Mouse (Mus musculus) liver, embryonic 15.5 days (tissue): ENCODE results near the gene Gfra1. TPM values are rescaled to one million over a fixed set of nuclear protein-coding genes. Genes with fewer than 3 reads are reported as not detected.
A peak's percentile ranks its signal among the peaks of the same experiment; 100 is the strongest.

ENCODE experiments used
- ATAC-seq: fragments of 200-750 bp; cut with Nextera tagmentation; 2 replicates; pipeline ENCODE4 v1.8.0; 2017; ENCODE audit warnings: moderate number of reproducible peaks, mild to moderate bottlenecking, moderate library complexity; ENCODE audit not compliant: insufficient read depth
- H3K27ac ChIP-seq: fragments of 300-500 bp; sonication (generic); replicated peaks from 2 replicates; pipeline ENCODE4 v1.5.1; 2015; ENCODE audit warnings: mild to moderate bottlenecking, inconsistent platforms
- H3K27me3 ChIP-seq: fragments of 300-500 bp; sonication (generic); 2 replicates; pipeline ENCODE4 v1.6.1; 2015; ENCODE audit warnings: mild to moderate bottlenecking, inconsistent platforms
- H3K36me3 ChIP-seq: fragments of 300-500 bp; sonication (generic); replicated peaks from 2 replicates; pipeline ENCODE4 v1.6.1; 2015; ENCODE audit warnings: moderate library complexity, mild to moderate bottlenecking, inconsistent platforms
- H3K4me1 ChIP-seq: fragments of 300-500 bp; sonication (generic); replicated peaks from 2 replicates; pipeline ENCODE4 v1.6.1; 2015; ENCODE audit warnings: inconsistent platforms
- H3K4me2 ChIP-seq: fragments of 300-500 bp; sonication (generic); 2 replicates; pipeline ENCODE4 v1.6.1; 2015; ENCODE audit warnings: moderate library complexity, mild to moderate bottlenecking, inconsistent platforms
- H3K4me3 ChIP-seq: fragments of 300-500 bp; sonication (generic); replicated peaks from 2 replicates; pipeline ENCODE4 v1.5.1; 2015; ENCODE audit warnings: mild to moderate bottlenecking, inconsistent platforms
- H3K9ac ChIP-seq: fragments of 300-500 bp; sonication (generic); 2 replicates; pipeline ENCODE4 v1.6.1; 2015; ENCODE audit warnings: moderate library complexity, mild to moderate bottlenecking, inconsistent platforms
- H3K9me3 ChIP-seq: fragments of 300-500 bp; sonication (generic); replicated peaks from 2 replicates; pipeline ENCODE4 v1.6.1; 2016; ENCODE audit warnings: inconsistent platforms
- WGBS: fragments of 180-500 bp; shearing (Covaris S2); methylation state at CpG from one replicate; pipeline ENCODE4 v1.1.7; 2015; ENCODE audit warnings: mixed read lengths; ENCODE audit not compliant: insufficient replicate concordance; 5-methylcytosine and 5-hydroxymethylcytosine counted together
- polyA plus RNA-seq: library from polyadenylated mRNA; unstranded; fragments of >200 nt; fragmentation: Nextera tagmentation; extraction: Ambion mirVana; gene quantifications from 2 replicates; pipeline ENCODE4 v1.2.1, GENCODE M21; 2015

The Gfra1 gene
- polyA plus RNA-seq, 1 experiment from 2014 or later, result 6.2 TPM

GRCm38 (mm10) chr19:58251698-58252097, 204.0 kb downstream of the Gfra1 start:
- Histone ChIP-seq H3K9ac (no peak overlapping the region), H3K4me1 (no peaks in the 10 kb centered on the region), H3K27me3 (no peaks in the 10 kb centered on the region), H3K4me3 (no peak overlapping the region), H3K4me2 (no peak overlapping the region), H3K9me3 (no peaks in the 10 kb centered on the region), H3K27ac (no peak overlapping the region), H3K36me3 (no peaks in the 10 kb centered on the region)
- 68% methylated on average over 4 of the region's 4 CpGs for WGBS
- ATAC-seq, result no peak

DNA sequence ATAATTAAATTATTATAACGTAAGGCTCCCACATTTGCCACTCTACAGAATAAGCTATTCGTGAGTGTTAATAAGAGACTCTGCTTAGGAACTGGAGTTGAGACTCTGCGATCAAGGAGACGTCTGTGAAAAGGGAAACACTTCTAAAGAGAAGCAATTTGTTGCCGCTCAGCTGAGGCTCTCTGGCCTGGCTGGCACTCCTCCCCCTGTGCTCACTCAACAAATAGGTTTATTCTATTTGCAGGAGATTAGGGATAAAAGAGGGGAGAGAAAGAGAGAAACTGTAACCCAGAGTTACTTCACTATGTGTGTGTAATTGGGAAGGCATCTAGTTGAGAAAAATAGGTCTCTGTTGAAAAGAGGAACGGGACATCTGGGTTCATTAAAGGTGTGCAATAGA, 204.6 kb downstream of the Gfra1 start:
- H3K4me3 ChIP-seq, result no peak overlapping the region
- no peak overlapping the region for H3K27ac ChIP-seq
- no peaks in the 10 kb centered on the region for H3K9me3 ChIP-seq
- H3K9ac ChIP-seq, result no peak overlapping the region
- H3K27me3 ChIP-seq, result no peaks in the 10 kb centered on the region
- ATAC-seq, result no peak
- H3K4me2 ChIP-seq, result no peak overlapping the region
- WGBS, result 57% methylated on average over 6 of the region's 6 CpGs
- no peaks in the 10 kb centered on the region for H3K4me1 ChIP-seq
- no peaks in the 10 kb centered on the region for H3K36me3 ChIP-seq

DNA sequence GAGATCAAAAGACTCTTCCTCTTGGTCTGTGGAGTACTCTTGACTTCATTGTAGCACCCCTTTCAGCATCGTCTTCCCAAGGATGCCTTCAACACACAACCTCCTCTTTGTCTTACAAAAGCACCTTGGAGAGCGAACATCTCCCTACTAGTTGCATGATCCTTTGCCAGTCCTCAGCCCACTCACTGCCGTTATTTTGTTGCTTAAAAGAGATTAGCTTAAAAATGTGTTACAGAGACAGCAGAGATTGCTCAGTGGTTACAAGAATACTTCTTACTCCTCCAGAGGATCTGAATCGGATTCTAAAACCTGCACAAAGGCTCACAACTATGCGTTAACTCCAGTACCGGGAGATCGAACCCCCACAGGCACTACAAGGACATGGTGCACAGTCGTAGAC, 205.5 kb downstream of the Gfra1 start:
- Histone ChIP-seq H3K27ac (no peak overlapping the region), H3K9me3 (no peaks in the 10 kb centered on the region), H3K36me3 (no peaks in the 10 kb centered on the region), H3K4me2 (no peak overlapping the region), H3K9ac (no peak overlapping the region), H3K27me3 (no peaks in the 10 kb centered on the region), H3K4me3 (no peak overlapping the region), H3K4me1 (no peaks in the 10 kb centered on the region)
- ATAC-seq, result no peak
- 69% methylated on average over 8 of the region's 8 CpGs for WGBS

- Histone ChIP-seq H3K4me3 (no peak overlapping the region), H3K36me3 (no peaks in the 10 kb centered on the region), H3K9me3 (no peaks in the 10 kb centered on the region), H3K27me3 (no peaks in the 10 kb centered on the region), H3K4me1 (no peaks in the 10 kb centered on the region), H3K27ac (no peak overlapping the region), H3K9ac (no peak overlapping the region), H3K4me2 (no peak overlapping the region)
- WGBS, result 41% methylated on average over 4 of the region's 4 CpGs
- no peak for ATAC-seq
Measured at GRCm38 (mm10) chr19:58244148-58244547, 211.6 kb downstream of the Gfra1 start.

GRCm38 (mm10) chr19:58243604-58244003, 212.1 kb downstream of the Gfra1 start:
- H3K4me3 ChIP-seq, result no peak overlapping the region
- ATAC-seq, result peak; percentile 37; the same call in 1 of the 2 replicates
- H3K9me3 ChIP-seq, result no peaks in the 10 kb centered on the region
- no peaks in the 10 kb centered on the region for H3K4me1 ChIP-seq
- no peak overlapping the region for H3K4me2 ChIP-seq
- no peaks in the 10 kb centered on the region for H3K27me3 ChIP-seq
- H3K9ac ChIP-seq, result no peak overlapping the region
- 22% methylated on average over 1 of the region's 1 CpGs for WGBS
- H3K27ac ChIP-seq, result no peak overlapping the region
- no peaks in the 10 kb centered on the region for H3K36me3 ChIP-seq

DNA sequence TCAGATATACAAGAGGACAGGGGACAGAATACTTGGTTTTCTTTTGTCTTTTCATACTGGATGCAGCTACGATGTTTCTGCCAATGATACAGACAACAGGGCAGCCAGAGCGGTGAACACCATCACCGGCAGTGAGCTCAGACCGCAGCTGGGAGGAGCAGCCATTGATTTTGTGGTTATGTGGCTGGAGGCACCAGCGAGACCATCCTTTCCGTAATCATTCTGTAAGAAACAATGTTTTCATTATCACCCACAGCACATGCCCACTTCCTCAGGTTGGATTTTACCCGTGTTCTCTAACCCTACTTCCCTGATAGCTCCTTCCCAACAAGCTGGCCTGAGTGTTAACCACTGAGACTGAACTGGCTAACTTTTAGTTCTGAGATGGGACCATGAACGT, 217.4 kb downstream of the Gfra1 start:
- Histone ChIP-seq H3K27me3 (no peaks in the 10 kb centered on the region), H3K9ac (no peak overlapping the region), H3K36me3 (no peaks in the 10 kb centered on the region), H3K27ac (no peak overlapping the region), H3K9me3 (no peaks in the 10 kb centered on the region), H3K4me3 (no peak overlapping the region), H3K4me2 (no peak overlapping the region), H3K4me1 (no peaks in the 10 kb centered on the region)
- WGBS, result 10% methylated on average over 8 of the region's 8 CpGs
- no peak for ATAC-seq

DNA sequence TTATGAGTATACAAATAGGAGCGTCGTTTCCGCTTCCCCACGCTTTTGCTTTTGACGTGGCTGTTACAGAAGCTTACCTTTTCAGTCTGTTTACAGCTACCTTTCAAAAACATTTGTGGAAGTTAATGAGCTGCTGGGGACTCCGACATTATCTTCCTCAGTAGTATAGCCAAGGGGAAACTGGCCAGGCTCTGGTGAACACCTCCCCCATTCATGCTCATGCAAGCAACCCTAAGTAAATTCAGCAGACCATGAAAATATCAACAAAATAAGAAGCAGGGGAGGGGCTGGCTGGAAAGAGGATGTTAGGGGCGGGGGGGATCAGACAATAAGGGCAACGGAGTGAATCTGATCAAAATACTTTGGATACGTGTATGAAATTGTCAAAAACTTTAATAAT, 228.0 kb downstream of the Gfra1 start:
- H3K4me2 ChIP-seq, result no peak overlapping the region
- H3K27me3 ChIP-seq, result no peaks in the 10 kb centered on the region

DNA sequence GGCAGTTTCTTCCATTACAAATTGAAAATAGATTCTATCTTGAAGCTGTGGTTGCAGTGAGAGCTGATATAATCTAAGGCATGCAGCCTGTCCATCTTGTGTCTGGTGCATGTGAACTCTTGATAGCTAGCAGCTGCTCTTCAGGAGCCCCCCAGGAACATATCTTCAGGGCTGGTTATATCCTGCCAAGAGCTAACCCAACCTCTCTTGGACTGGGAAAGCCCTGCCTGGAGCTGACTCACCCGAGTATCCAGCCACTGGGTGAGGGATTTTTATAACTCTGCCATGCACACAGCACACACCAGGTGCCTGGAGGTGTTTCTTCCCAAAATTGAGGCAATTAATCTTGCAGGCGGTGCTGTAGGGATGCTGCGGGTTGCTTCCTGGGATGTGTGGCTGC, 228.8 kb downstream of the Gfra1 start:
- Histone ChIP-seq H3K4me1 (no peaks in the 10 kb centered on the region), H3K4me3 (no peak overlapping the region), H3K9ac (no peak overlapping the region), H3K9me3 (no peaks in the 10 kb centered on the region), H3K36me3 (no peaks in the 10 kb centered on the region), H3K27me3 (no peaks in the 10 kb centered on the region), H3K4me2 (no peak overlapping the region), H3K27ac (no peak overlapping the region)
- 44% methylated on average over 3 of the region's 3 CpGs for WGBS
- no peak for ATAC-seq

More for the DNA sequence above, 228.0 kb downstream of the Gfra1 start:
- Histone ChIP-seq H3K36me3 (no peaks in the 10 kb centered on the region), H3K9ac (no peak overlapping the region), H3K27ac (no peak overlapping the region), H3K9me3 (no peaks in the 10 kb centered on the region), H3K4me3 (no peak overlapping the region), H3K4me1 (no peaks in the 10 kb centered on the region)
- no peak for ATAC-seq
- 67% methylated on average over 9 of the region's 9 CpGs for WGBS

DNA sequence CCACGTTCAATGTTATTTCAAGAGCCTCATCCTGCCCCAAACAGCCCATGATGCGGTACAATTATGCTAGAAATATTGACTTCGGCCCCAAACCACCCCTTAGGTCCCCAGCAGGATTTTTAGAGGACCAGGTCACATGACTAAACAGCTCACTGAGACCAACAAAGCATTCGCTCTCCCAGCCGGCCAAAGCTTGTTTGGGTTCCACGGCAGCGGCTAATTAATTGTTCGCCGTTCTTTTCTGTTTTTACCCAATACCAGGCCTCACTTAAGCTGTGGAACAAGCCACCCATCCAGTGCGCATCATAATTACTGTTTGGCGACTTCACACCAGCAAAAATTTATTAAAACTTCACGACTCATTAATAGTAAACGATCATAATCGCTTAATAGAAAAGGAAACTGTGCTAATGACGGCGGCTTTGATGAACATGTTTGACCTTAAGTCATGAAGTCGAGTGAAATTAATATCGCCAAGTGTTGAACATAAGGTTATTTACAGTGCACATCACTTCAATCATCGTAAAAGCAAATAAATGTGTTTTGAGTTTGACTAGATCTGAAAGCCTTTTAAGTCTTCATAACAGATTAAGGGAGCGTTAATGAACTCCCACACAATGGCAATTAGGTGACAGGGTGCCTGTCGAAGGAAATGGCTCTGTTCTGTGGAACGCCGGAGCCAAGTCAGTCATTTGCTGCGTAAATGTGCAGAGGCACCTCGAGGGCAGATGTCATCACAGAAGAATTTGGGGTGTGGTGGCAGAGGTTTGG, 235.5 kb downstream of the Gfra1 start:
- Histone ChIP-seq H3K4me1 (no peaks in the 10 kb centered on the region), H3K9me3 (no peaks in the 10 kb centered on the region), H3K27ac (no peak overlapping the region), H3K9ac (no peak overlapping the region), H3K4me3 (no peak overlapping the region), H3K36me3 (no peaks in the 10 kb centered on the region), H3K27me3 (no peaks in the 10 kb centered on the region), H3K4me2 (no peak overlapping the region)
- no peak for ATAC-seq
- 72% methylated on average over 25 of the region's 25 CpGs for WGBS

- Histone ChIP-seq H3K9me3 (no peaks in the 10 kb centered on the region), H3K4me1 (no peaks in the 10 kb centered on the region), H3K27me3 (no peaks in the 10 kb centered on the region), H3K4me3 (no peak overlapping the region), H3K4me2 (no peak overlapping the region), H3K27ac (no peak overlapping the region), H3K9ac (no peak overlapping the region), H3K36me3 (no peaks in the 10 kb centered on the region)
- WGBS, result 68% methylated on average over 4 of the region's 4 CpGs
- ATAC-seq, result no peak
Measured at GRCm38 (mm10) chr19:58217591-58217990, 238.1 kb downstream of the Gfra1 start.

GRCm38 (mm10) chr19:58206496-58207044, 249.1 kb downstream of the Gfra1 start:
- no peak overlapping the region for H3K4me3 ChIP-seq
- no peak overlapping the region for H3K4me2 ChIP-seq
- H3K4me1 ChIP-seq, result no peaks in the 10 kb centered on the region
- no peaks in the 10 kb centered on the region for H3K9me3 ChIP-seq
- H3K9ac ChIP-seq, result no peak overlapping the region
- no peak for ATAC-seq
- 60% methylated on average over 10 of the region's 10 CpGs for WGBS
- no peak overlapping the region for H3K27ac ChIP-seq
- no peaks in the 10 kb centered on the region for H3K27me3 ChIP-seq
- no peaks in the 10 kb centered on the region for H3K36me3 ChIP-seq

DNA sequence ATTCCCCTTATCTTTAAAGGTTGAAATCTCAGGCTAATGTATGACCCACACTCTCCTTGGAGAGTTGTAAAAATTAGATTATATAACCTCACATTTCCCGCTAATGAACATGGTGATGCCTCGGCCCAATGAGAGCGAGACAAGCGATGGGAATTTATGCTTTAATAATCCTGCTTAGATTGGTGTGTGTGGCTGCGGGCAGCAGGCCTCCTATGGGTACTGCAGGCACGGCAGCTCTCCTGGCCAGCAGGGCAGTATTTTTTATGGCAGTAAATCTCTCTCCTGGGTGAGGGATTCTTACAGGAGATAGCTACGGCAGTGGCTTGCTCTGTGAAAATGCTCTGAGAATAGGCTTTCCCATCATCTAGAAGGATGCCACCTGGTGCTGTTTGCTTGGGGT, 250.2 kb downstream of the Gfra1 start:
- H3K4me3 ChIP-seq, result no peak overlapping the region
- H3K27me3 ChIP-seq, result no peaks in the 10 kb centered on the region
- no peak for ATAC-seq
- H3K4me1 ChIP-seq, result no peaks in the 10 kb centered on the region
- WGBS, result 81% methylated on average over 7 of the region's 7 CpGs
- no peaks in the 10 kb centered on the region for H3K36me3 ChIP-seq
- H3K27ac ChIP-seq, result no peak overlapping the region
- no peak overlapping the region for H3K9ac ChIP-seq
- H3K9me3 ChIP-seq, result no peaks in the 10 kb centered on the region
- H3K4me2 ChIP-seq, result no peak overlapping the region
